Comparison of ENCODE assay signal across 8 mouse cellular contexts in genomic region chr13:3694599-3695343, GRCm38 (mm10).
DNase-seq lines count a peak whose midpoint lies in the region; ATAC-seq and TF ChIP-seq lines count a peak whose summit lies in the region.

No protein-coding gene starts in this region.

- no peak for TF ChIP-seq CTCF in stomach, postnatal 0 days (IDR thresholded peaks at IDR 0.05; ENCODE audit: low read depth)

- H3K4me3 ChIP-seq in forebrain, embryonic 10.5 days: peak overlapping the region; percentile 1; the same call in 1 of the 2 replicates
- no peak overlapping the region for H3K4me3 ChIP-seq in forebrain, embryonic 12.5 days (replicated peaks)
- no peak overlapping the region for H3K4me3 ChIP-seq in liver, embryonic 12.5 days
- no peak overlapping the region for H3K4me3 ChIP-seq in stomach, postnatal 0 days (ENCODE audit: low read depth, low read length)

- TF ChIP-seq EP300 in stomach, postnatal 0 days (optimal IDR thresholded peaks at IDR 0.05): no peak

- no peak overlapping the region for H3K4me2 ChIP-seq in forebrain, embryonic 12.5 days
- no peak overlapping the region for H3K4me2 ChIP-seq in liver, embryonic 12.5 days
- H3K4me2 ChIP-seq in stomach, postnatal 0 days (replicated peaks; ENCODE audit: low read depth): no peak overlapping the region; the same call in 1 of the 2 replicates

- H3K36me3 ChIP-seq in forebrain, embryonic 10.5 days (replicated peaks): no peaks in the 10 kb centered on the region
- no peaks in the 10 kb centered on the region for H3K36me3 ChIP-seq in forebrain, embryonic 12.5 days (replicated peaks)
- no peaks in the 10 kb centered on the region for H3K36me3 ChIP-seq in liver, embryonic 12.5 days
- H3K36me3 ChIP-seq in stomach, postnatal 0 days (ENCODE audit: control insufficient read depth, insufficient read depth, low read length): no peaks in the 10 kb centered on the region

- peaks cover 22% of the 10 kb centered on the region for H3K4me1 ChIP-seq in forebrain, embryonic 10.5 days
- H3K4me1 ChIP-seq in forebrain, embryonic 12.5 days: peaks cover 7% of the 10 kb centered on the region
- H3K4me1 ChIP-seq in liver, embryonic 12.5 days: no peaks in the 10 kb centered on the region
- H3K4me1 ChIP-seq in stomach, postnatal 0 days (replicated peaks; ENCODE audit: control insufficient read depth, insufficient read depth): no peaks in the 10 kb centered on the region

- H3K9ac ChIP-seq in forebrain, embryonic 12.5 days: no peak overlapping the region
- no peak overlapping the region for H3K9ac ChIP-seq in liver, embryonic 12.5 days
- no peak overlapping the region for H3K9ac ChIP-seq in stomach, postnatal 0 days (ENCODE audit: low read length)

- H3K9me3 ChIP-seq in forebrain, embryonic 10.5 days: no peaks in the 10 kb centered on the region
- no peaks in the 10 kb centered on the region for H3K9me3 ChIP-seq in forebrain, embryonic 12.5 days
- no peaks in the 10 kb centered on the region for H3K9me3 ChIP-seq in liver, embryonic 12.5 days (replicated peaks)
- H3K9me3 ChIP-seq in stomach, postnatal 0 days (ENCODE audit: control insufficient read depth, low read length): no peaks in the 10 kb centered on the region

- no peak for ATAC-seq in forebrain, embryonic 12.5 days (ENCODE audit: low FRiP score)
- ATAC-seq in liver, embryonic 12.5 days: 0 out of 2 replicates have a peak, but pooled peaks have one; percentile 42
- ATAC-seq in stomach, postnatal 0 days (ENCODE audit: low FRiP score, low TSS enrichment): peak; percentile 99

- WGBS in forebrain, embryonic 10.5 days: 16% methylated on average over 11 of the region's 11 CpGs
- WGBS in forebrain, embryonic 12.5 days: 21% methylated on average over 11 of the region's 11 CpGs
- WGBS in liver, embryonic 12.5 days (ENCODE audit: insufficient replicate concordance): 29% methylated on average over 11 of the region's 11 CpGs
- 6% methylated on average over 11 of the region's 11 CpGs for WGBS in stomach, postnatal 0 days

- H3K27me3 ChIP-seq in forebrain, embryonic 10.5 days (ENCODE audit: poor library complexity, severe bottlenecking): no peaks in the 10 kb centered on the region
- H3K27me3 ChIP-seq in forebrain, embryonic 12.5 days: no peaks in the 10 kb centered on the region
- H3K27me3 ChIP-seq in liver, embryonic 12.5 days (replicated peaks): no peaks in the 10 kb centered on the region
- H3K27me3 ChIP-seq in stomach, postnatal 0 days (ENCODE audit: control insufficient read depth, insufficient read depth, low read length): no peaks in the 10 kb centered on the region

- H3K27ac ChIP-seq in forebrain, embryonic 10.5 days: peak overlapping the region; percentile 40
- no peak overlapping the region for H3K27ac ChIP-seq in forebrain, embryonic 12.5 days
- H3K27ac ChIP-seq in liver, embryonic 12.5 days: no peak overlapping the region
- H3K27ac ChIP-seq in stomach, postnatal 0 days (replicated peaks): peak overlapping the region; percentile 18; the same call in 1 of the 2 replicates

- peak; percentile 60 for DNase-seq in forebrain, embryonic 10.5 days (ENCODE audit: extremely low spot score, low spot score)
- DNase-seq in embryo, embryonic 9.5 days (ENCODE audit: extremely low spot score): peak; percentile 71
- DNase-seq in heart, postnatal 4 days: peak; percentile 77
- DNase-seq in stomach, postnatal 0 days (ENCODE audit: low spot score): peak; percentile 65
- DNase-seq in layer of hippocampus, postnatal 36 days: no peak
- DNase-seq in adipocyte (ENCODE audit: low spot score): no peak

Comparison
In these comparisons a context has a peak if more than half of its experiments do, and no peak if none do; other contexts are left out.
1. H3K27ac ChIP-seq: peak in forebrain, embryonic 10.5 days (single experiment) and stomach, postnatal 0 days (single experiment); none in forebrain, embryonic 12.5 days (single experiment) and liver, embryonic 12.5 days (single experiment).
2. DNase-seq: peak in forebrain, embryonic 10.5 days (single experiment), embryo, embryonic 9.5 days (single experiment), heart, postnatal 4 days (single experiment) and stomach, postnatal 0 days (single experiment); none in layer of hippocampus, postnatal 36 days (0 of 2) and adipocyte (single experiment).